Mouse (Mus musculus) erythroblast, embryonic 14.5 days (primary cell): ENCODE results near the gene Tspan9.

ENCODE experiments used
- GATA1 ChIP-seq: IDR thresholded peaks from 2 replicates; pipeline ENCODE4 v1.6.1; 2012; ENCODE audit warnings: low read length, inconsistent platforms, mixed read lengths
- TAL1 ChIP-seq: IDR thresholded peaks from 3 replicates; pipeline ENCODE4 v1.6.1; 2012; ENCODE audit warnings: low read length, inconsistent platforms, mixed read lengths

DNA sequence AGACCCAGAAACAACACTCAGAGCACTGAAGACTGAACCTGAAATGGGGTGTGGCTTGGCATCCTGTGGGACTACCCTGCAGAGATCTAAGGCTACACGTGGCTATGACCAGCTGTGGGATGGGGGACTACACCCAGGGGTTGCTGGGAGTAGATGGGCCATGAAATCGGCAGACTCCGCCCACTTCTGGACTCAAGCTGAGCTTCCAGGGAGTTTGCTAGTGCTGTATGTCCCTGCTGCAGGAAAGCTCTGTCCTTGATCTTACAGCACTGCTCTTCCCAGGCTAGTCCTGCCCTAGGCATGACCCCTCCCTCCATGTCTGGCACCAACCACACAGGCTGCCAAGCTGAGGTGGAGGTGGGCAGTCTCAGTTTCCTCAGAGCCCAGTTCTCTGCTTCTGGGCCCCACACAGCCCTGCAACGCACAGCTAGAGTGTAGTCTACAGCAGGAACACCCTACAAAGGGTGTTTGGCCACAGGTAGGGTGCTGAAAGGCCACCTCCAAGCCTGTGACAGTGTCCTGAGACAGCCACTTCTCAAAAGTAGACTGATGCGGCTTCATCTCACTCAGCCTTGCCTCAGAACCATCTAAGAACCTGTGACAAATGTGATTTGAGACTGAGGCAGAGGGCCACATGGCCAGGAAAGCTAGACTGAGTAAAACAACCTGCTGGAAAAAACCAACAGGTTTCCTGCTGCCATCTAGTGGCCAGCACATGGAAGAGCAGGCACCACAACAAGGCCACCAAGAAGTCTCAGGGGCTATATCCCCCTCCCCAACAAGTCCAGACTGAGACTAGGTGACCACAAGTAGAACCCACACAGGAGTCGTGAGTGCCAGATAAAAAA is 52.2 kb downstream of the Tspan9 start:
- TF ChIP-seq GATA1 = no peak
- TF ChIP-seq TAL1 = no peak
